Mouse (Mus musculus) inflammation-experienced regulatory T-cells, adult 6 months (primary cell): ENCODE data around the gene Prss41. TPM values are rescaled to one million over a fixed set of nuclear protein-coding genes. Genes with fewer than 3 reads are reported as not detected.

Source experiments
- polyA plus RNA-seq, 3 experiments: library from polyadenylated mRNA; unstranded; fragments of 100-300 nt; shearing (Covaris generic); gene quantifications; one replicate each; pipeline ENCODE4 v1.2.1; 2017

Gene Prss41
- polyA plus RNA-seq, 3 experiments from 2014 or later: 3.9 to 19.1 (median 13.6) TPM

Other genes with a start within 250 kb of the Prss41 start
- gene Zfp13, start 244.7 kb downstream of the Prss41 start, polyA plus RNA-seq: under 1 TPM in 1 of 3 experiments, not detected in 2; 0.71 TPM
- 1 to 10 TPM in 2 of 3 experiments, under 1 TPM in 1; 0.73 to 3.1 (median 1.2) TPM for gene Zscan10, start 243.3 kb downstream of the Prss41 start, polyA plus RNA-seq
- 1 to 10 TPM in 2 of 3 experiments, under 1 TPM in 1; 0.80 to 6.6 (median 2.8) TPM for gene Mmp25, start 198.9 kb downstream of the Prss41 start, polyA plus RNA-seq
- under 1 TPM in 1 of 3 experiments, not detected in 2; 0.23 TPM for gene Bicdl2, start 183.7 kb downstream of the Prss41 start, polyA plus RNA-seq
- 10 to 100 TPM; 62.6 to 79.5 (median 70.7) TPM for gene Hcfc1r1, start 170.6 kb downstream of the Prss41 start, polyA plus RNA-seq
- 10 to 100 TPM; 27.1 to 36.7 (median 27.5) TPM for gene Thoc6, start 170.3 kb downstream of the Prss41 start, polyA plus RNA-seq
- 1 to 10 TPM; 3.7 to 6.5 (median 4.6) TPM for gene Tnfrsf12a, start 166.7 kb downstream of the Prss41 start, polyA plus RNA-seq
- gene Cldn6, start 164.9 kb downstream of the Prss41 start, polyA plus RNA-seq: not detected
- not detected for gene Cldn9, start 160.1 kb downstream of the Prss41 start, polyA plus RNA-seq
- not detected for gene 1520401A03Rik, start 121.4 kb downstream of the Prss41 start, polyA plus RNA-seq
- gene Pkmyt1, start 117.8 kb downstream of the Prss41 start, polyA plus RNA-seq: 10 to 100 TPM in 2 of 3 experiments, 1 to 10 TPM in 1; 7.5 to 18.5 (median 11.3) TPM
- gene Paqr4, start 103.3 kb downstream of the Prss41 start, polyA plus RNA-seq: 1 to 10 TPM; 1.3 to 7.2 (median 2.5) TPM
- 1 to 10 TPM in 2 of 3 experiments, under 1 TPM in 1; 0.78 to 3.2 (median 1.1) TPM for gene Kremen2, start 98.3 kb downstream of the Prss41 start, polyA plus RNA-seq
- gene Flywch1, start 72.6 kb downstream of the Prss41 start, polyA plus RNA-seq: 10 to 100 TPM; 13.2 to 15.6 (median 13.7) TPM
- gene Flywch2, start 58.1 kb downstream of the Prss41 start, polyA plus RNA-seq: 1 to 10 TPM; 1.3 to 3.1 (median 2.3) TPM
- 100 to 1,000 TPM; 271 to 328 (median 302) TPM for gene Srrm2, start 53.6 kb downstream of the Prss41 start, polyA plus RNA-seq
- 100 to 1,000 TPM; 674 to 762 (median 707) TPM for gene Elob, start 15.0 kb downstream of the Prss41 start, polyA plus RNA-seq
- gene Prss33, start 8.1 kb downstream of the Prss41 start, polyA plus RNA-seq: 1 to 10 TPM in 2 of 3 experiments, not detected in 1; 1.3 to 1.6 TPM
- 1 to 10 TPM in 1 of 3 experiments, under 1 TPM in 1, not detected in 1; 0.34 to 1.1 TPM for gene Prss32, start 317 bp downstream of the Prss41 start, polyA plus RNA-seq
- not detected for gene Prss21, start 23.9 kb upstream of the Prss41 start, polyA plus RNA-seq
- not detected for gene Dcpp1, start 36.7 kb upstream of the Prss41 start, polyA plus RNA-seq
- gene Dcpp2, start 36.7 kb upstream of the Prss41 start, polyA plus RNA-seq: not detected
- gene Dcpp3, start 73.3 kb upstream of the Prss41 start, polyA plus RNA-seq: not detected
- gene Sbp, start 97.5 kb upstream of the Prss41 start, polyA plus RNA-seq: not detected
- gene Sbpl, start 111.1 kb upstream of the Prss41 start, polyA plus RNA-seq: not detected
- gene Prss30, start 136.4 kb upstream of the Prss41 start, polyA plus RNA-seq: 1 to 10 TPM in 1 of 3 experiments, not detected in 2; 2.4 TPM
- not detected for gene Prss22, start 153.9 kb upstream of the Prss41 start, polyA plus RNA-seq
- gene Prss27, start 194.0 kb upstream of the Prss41 start, polyA plus RNA-seq: under 1 TPM in 1 of 3 experiments, not detected in 2; 0.36 TPM
- gene Kctd5, start 229.3 kb upstream of the Prss41 start, polyA plus RNA-seq: 1 to 10 TPM; 4.3 to 6.5 (median 6.3) TPM